Mouse (Mus musculus): ENCODE measurements around the gene H2al1a.
"Not testable (repeated sequence)": the region's sequence is repeated elsewhere in the genome, so short reads cannot be mapped to it uniquely, and the experiment has no call there.

The H2al1a gene

GRCm38 (mm10) chrX:11298957-11299356, at the start of gene H2al1a:
Gene H2al1a (plus strand): TSS chrX:11299257.
- in situ Hi-C loops (cut with MboI; ENCODE audit: low pct_unique_long_range_greater_than_20kb in 1 of 2, low sequenced_read_pairs in 2 of 2, unreplicated experiment in 1 of 2), result not testable (repeated sequence)

- in situ Hi-C loops (cut with MboI; ENCODE audit: low pct_unique_long_range_greater_than_20kb in 1 of 2, low sequenced_read_pairs in 2 of 2, unreplicated experiment in 1 of 2), result loop anchor here in 1 of 2 experiments (25.0 kb wide), 1 partner anchor 112 kb away; no protein-coding TSS in a partner anchor
These were observed 48.9 kb upstream of the H2al1a start for GRCm38 (mm10) chrX:11250155-11250554.

GRCm38 (mm10) chrX:11254062-11254461, 45.0 kb upstream of the H2al1a start:
- in situ Hi-C loops (cut with MboI; ENCODE audit: low pct_unique_long_range_greater_than_20kb in 1 of 2, low sequenced_read_pairs in 2 of 2, unreplicated experiment in 1 of 2), result loop anchor here in 1 of 2 experiments (25.0 kb wide), 1 partner anchor 108 kb away; no protein-coding TSS in a partner anchor

GRCm38 (mm10) chrX:11254521-11255207, 44.4 kb upstream of the H2al1a start:
- in situ Hi-C loops (cut with MboI; ENCODE audit: low pct_unique_long_range_greater_than_20kb in 1 of 2, low sequenced_read_pairs in 2 of 2, unreplicated experiment in 1 of 2), result loop anchor here in 1 of 2 experiments (25.0 kb wide), 1 partner anchor 108 kb away; no protein-coding TSS in a partner anchor

- in situ Hi-C loops (cut with MboI; ENCODE audit: low pct_unique_long_range_greater_than_20kb in 1 of 2, low sequenced_read_pairs in 2 of 2, unreplicated experiment in 1 of 2), result loop anchor here in 1 of 2 experiments (25.0 kb wide), 1 partner anchor 107 kb away; no protein-coding TSS in a partner anchor
These were observed 43.3 kb upstream of the H2al1a start for GRCm38 (mm10) chrX:11255564-11256360.

GRCm38 (mm10) chrX:11264918-11265317, 34.1 kb upstream of the H2al1a start:
- in situ Hi-C loops (cut with MboI; ENCODE audit: low pct_unique_long_range_greater_than_20kb in 1 of 2, low sequenced_read_pairs in 2 of 2, unreplicated experiment in 1 of 2), result loop anchor here in 1 of 2 experiments (25.0 kb wide), 1 partner anchor 97 kb away; no protein-coding TSS in a partner anchor

- in situ Hi-C loops (cut with MboI; ENCODE audit: low pct_unique_long_range_greater_than_20kb in 1 of 2, low sequenced_read_pairs in 2 of 2, unreplicated experiment in 1 of 2), result loop anchor here in 1 of 2 experiments (25.0 kb wide), 1 partner anchor 95 kb away; no protein-coding TSS in a partner anchor
These were observed 31.3 kb upstream of the H2al1a start for GRCm38 (mm10) chrX:11267791-11268190.

- in situ Hi-C loops (cut with MboI; ENCODE audit: low pct_unique_long_range_greater_than_20kb in 1 of 2, low sequenced_read_pairs in 2 of 2, unreplicated experiment in 1 of 2), result loop anchor here in 1 of 2 experiments (25.0 kb wide), 1 partner anchor 93 kb away; no protein-coding TSS in a partner anchor
These were observed 30.0 kb upstream of the H2al1a start for GRCm38 (mm10) chrX:11269074-11269473.

GRCm38 (mm10) chrX:11273190-11273589, 25.9 kb upstream of the H2al1a start:
- in situ Hi-C loops (cut with MboI; ENCODE audit: low pct_unique_long_range_greater_than_20kb in 1 of 2, low sequenced_read_pairs in 2 of 2, unreplicated experiment in 1 of 2), result loop anchor here in 1 of 2 experiments (25.0 kb wide), 1 partner anchor 89 kb away; no protein-coding TSS in a partner anchor

- in situ Hi-C loops (cut with MboI; ENCODE audit: low pct_unique_long_range_greater_than_20kb in 1 of 2, low sequenced_read_pairs in 2 of 2, unreplicated experiment in 1 of 2), result no loop called here
These were observed 22.0 kb upstream of the H2al1a start for GRCm38 (mm10) chrX:11277083-11277482.

GRCm38 (mm10) chrX:11280741-11281140, 18.3 kb upstream of the H2al1a start:
- in situ Hi-C loops (cut with MboI; ENCODE audit: low pct_unique_long_range_greater_than_20kb in 1 of 2, low sequenced_read_pairs in 2 of 2, unreplicated experiment in 1 of 2), result no loop called here

- in situ Hi-C loops (cut with MboI; ENCODE audit: low pct_unique_long_range_greater_than_20kb in 1 of 2, low sequenced_read_pairs in 2 of 2, unreplicated experiment in 1 of 2), result no loop called here
These were observed 10.7 kb upstream of the H2al1a start for GRCm38 (mm10) chrX:11288306-11288882.

- in situ Hi-C loops (cut with MboI; ENCODE audit: low pct_unique_long_range_greater_than_20kb in 1 of 2, low sequenced_read_pairs in 2 of 2, unreplicated experiment in 1 of 2), result no loop called here
These were observed 9.8 kb upstream of the H2al1a start for GRCm38 (mm10) chrX:11289244-11289643.

GRCm38 (mm10) chrX:11302132-11302531, 3.1 kb downstream of the H2al1a start, which contains the start of gene H2al1b:
Gene H2al1b (plus strand): TSS chrX:11302432.
- in situ Hi-C loops (cut with MboI; ENCODE audit: low pct_unique_long_range_greater_than_20kb in 1 of 2, low sequenced_read_pairs in 2 of 2, unreplicated experiment in 1 of 2), result not testable (repeated sequence)

- in situ Hi-C loops (cut with MboI; ENCODE audit: low pct_unique_long_range_greater_than_20kb in 1 of 2, low sequenced_read_pairs in 2 of 2, unreplicated experiment in 1 of 2), result not testable (repeated sequence)
These were observed 6.3 kb downstream of the H2al1a start, which contains the start of gene H2al1c for GRCm38 (mm10) chrX:11305355-11305754. Gene H2al1c (plus strand): TSS chrX:11305655.

GRCm38 (mm10) chrX:11308524-11308923, 9.5 kb downstream of the H2al1a start, which contains the start of gene H2al1d:
Gene H2al1d (plus strand): TSS chrX:11308824.
- in situ Hi-C loops (cut with MboI; ENCODE audit: low pct_unique_long_range_greater_than_20kb in 1 of 2, low sequenced_read_pairs in 2 of 2, unreplicated experiment in 1 of 2), result not testable (repeated sequence)

- in situ Hi-C loops (cut with MboI; ENCODE audit: low pct_unique_long_range_greater_than_20kb in 1 of 2, low sequenced_read_pairs in 2 of 2, unreplicated experiment in 1 of 2), result not testable (repeated sequence)
These were observed 12.6 kb downstream of the H2al1a start, which contains the start of gene H2al1e for GRCm38 (mm10) chrX:11311634-11312033. Gene H2al1e (plus strand): TSS chrX:11311934.

GRCm38 (mm10) chrX:11314858-11315257, 15.8 kb downstream of the H2al1a start, which contains the start of gene H2al1f:
Gene H2al1f (plus strand): TSS chrX:11315158.
- in situ Hi-C loops (cut with MboI; ENCODE audit: low pct_unique_long_range_greater_than_20kb in 1 of 2, low sequenced_read_pairs in 2 of 2, unreplicated experiment in 1 of 2), result not testable (repeated sequence)
